Mouse (Mus musculus) embryonic facial prominence, embryonic 12.5 days (tissue): ENCODE results near the gene Gm49393. TPM values are rescaled to one million over a fixed set of nuclear protein-coding genes. Genes with fewer than 3 reads are reported as not detected.

Experiments used
- ATAC-seq: fragments of 200-750 bp; cut with Nextera tagmentation; 2 replicates; pipeline ENCODE4 v1.8.0; 2017; ENCODE audit not compliant: insufficient number of reproducible peaks, insufficient read depth, low FRiP score, low TSS enrichment
- H3K27ac ChIP-seq: fragments of 300-500 bp; sonication (generic); 2 replicates; pipeline ENCODE4 v1.5.1; 2016; ENCODE audit warnings: mild to moderate bottlenecking
- H3K27me3 ChIP-seq: fragments of 300-500 bp; sonication (generic); 2 replicates; pipeline ENCODE4 v1.6.1; 2016; ENCODE audit warnings: mild to moderate bottlenecking, moderate library complexity
- H3K36me3 ChIP-seq: fragments of 300-500 bp; sonication (generic); 2 replicates; pipeline ENCODE4 v1.6.1; 2016; ENCODE audit warnings: mild to moderate bottlenecking
- H3K4me1 ChIP-seq: fragments of 300-500 bp; sonication (generic); 2 replicates; pipeline ENCODE4 v1.6.1; 2016
- H3K4me2 ChIP-seq: fragments of 300-500 bp; sonication (generic); replicated peaks from 2 replicates; pipeline ENCODE4 v1.6.1; 2016; ENCODE audit warnings: mild to moderate bottlenecking, moderate library complexity
- H3K4me3 ChIP-seq: fragments of 300-500 bp; sonication (generic); 2 replicates; pipeline ENCODE4 v1.5.1; 2016; ENCODE audit warnings: mild to moderate bottlenecking
- H3K9ac ChIP-seq: fragments of 300-500 bp; sonication (generic); 2 replicates; pipeline ENCODE4 v1.6.1; 2016; ENCODE audit warnings: mild to moderate bottlenecking, moderate library complexity
- H3K9me3 ChIP-seq: fragments of 300-500 bp; sonication (generic); 2 replicates; pipeline ENCODE4 v1.6.1; 2016; ENCODE audit warnings: mild to moderate bottlenecking, moderate library complexity
- WGBS: fragments of 180-500 bp; shearing (Covaris S2); methylation state at CpG from one replicate; pipeline ENCODE4 v1.1.7; 2016; 5-methylcytosine and 5-hydroxymethylcytosine counted together
- polyA plus RNA-seq: library from polyadenylated mRNA; unstranded; fragments of >200 nt; fragmentation: Nextera tagmentation; extraction: Ambion mirVana; gene quantifications from 2 replicates; pipeline ENCODE4 v1.2.1, GENCODE M21; 2016

The Gm49393 gene
- polyA plus RNA-seq, 1 experiment from 2014 or later = not detected

DNA sequence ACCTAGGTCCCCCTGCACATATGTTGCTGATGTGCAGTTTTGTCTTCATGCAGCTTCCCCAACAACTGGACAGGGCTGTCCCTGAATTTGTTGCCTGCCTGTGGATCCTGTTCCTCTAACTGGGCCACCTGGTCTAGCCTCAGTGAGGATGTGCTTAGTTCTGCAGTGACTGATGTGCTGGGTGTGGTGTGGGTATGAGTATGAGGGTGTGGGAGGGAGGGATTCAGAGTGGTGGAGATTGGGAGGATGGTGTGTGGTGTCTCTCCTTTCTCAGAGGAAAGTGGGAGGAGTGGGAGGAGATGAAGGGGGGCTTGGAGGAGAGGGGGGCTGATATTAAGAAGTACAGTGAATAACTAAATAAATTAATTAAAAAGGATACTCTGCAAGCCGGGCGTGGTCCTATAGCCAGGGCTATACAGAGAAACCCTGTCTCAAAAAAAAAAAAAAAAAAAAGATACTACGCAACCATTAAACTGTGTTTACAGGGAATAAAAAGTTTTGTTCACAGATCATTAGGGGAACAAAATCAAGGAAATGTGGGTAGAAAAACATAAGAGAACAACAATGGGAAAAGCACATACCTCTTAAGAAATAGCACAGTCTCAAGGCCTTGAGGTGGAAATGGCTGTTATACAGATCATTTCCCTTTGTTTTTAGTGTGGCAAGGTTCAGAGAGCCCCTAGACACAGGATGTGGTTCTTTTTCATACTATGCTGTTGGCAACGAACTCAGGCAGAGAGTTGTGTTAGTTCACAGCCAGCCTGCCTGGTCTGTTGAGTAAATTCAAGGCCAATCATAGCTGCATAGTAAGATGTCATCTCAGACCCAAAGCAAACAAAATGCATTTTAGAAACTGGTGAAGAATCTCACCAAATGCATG, 86.9 kb downstream of the Gm49393 start:
- Histone ChIP-seq H3K27me3 (no peaks in the 10 kb centered on the region), H3K4me3 (no peak overlapping the region), H3K36me3 (no peaks in the 10 kb centered on the region), H3K9me3 (no peaks in the 10 kb centered on the region), H3K4me2 (no peak overlapping the region), H3K27ac (no peak overlapping the region), H3K9ac (no peak overlapping the region), H3K4me1 (no peaks in the 10 kb centered on the region)
- no peak for ATAC-seq
- WGBS = 77% methylated on average over 4 of the region's 4 CpGs

DNA sequence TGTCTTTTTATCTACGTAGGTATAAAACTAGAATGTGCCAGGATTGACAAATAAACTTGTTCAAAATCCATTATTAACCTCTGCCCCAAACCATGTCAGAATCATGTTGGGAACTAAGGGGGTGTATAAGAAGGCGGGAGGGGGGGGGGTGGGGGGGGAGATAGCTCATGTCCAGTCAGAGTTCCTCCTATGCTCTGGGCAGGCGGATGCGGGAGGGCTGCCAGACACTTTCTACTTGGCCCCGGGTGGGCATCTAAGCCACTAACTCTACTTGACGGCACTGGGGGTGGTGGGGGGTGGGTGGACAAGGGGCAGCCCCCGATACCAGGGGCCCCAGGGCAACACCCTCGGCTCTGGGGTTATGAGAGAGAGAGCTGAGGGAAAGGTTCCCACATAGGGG, 92.2 kb downstream of the Gm49393 start:
- no peak for ATAC-seq
- Histone ChIP-seq H3K9me3 (no peaks in the 10 kb centered on the region), H3K9ac (no peak overlapping the region), H3K4me1 (no peaks in the 10 kb centered on the region), H3K27ac (no peak overlapping the region), H3K27me3 (no peaks in the 10 kb centered on the region), H3K36me3 (no peaks in the 10 kb centered on the region), H3K4me3 (no peak overlapping the region), H3K4me2 (no peak overlapping the region)
- WGBS = 89% methylated on average over 8 of the region's 8 CpGs

DNA sequence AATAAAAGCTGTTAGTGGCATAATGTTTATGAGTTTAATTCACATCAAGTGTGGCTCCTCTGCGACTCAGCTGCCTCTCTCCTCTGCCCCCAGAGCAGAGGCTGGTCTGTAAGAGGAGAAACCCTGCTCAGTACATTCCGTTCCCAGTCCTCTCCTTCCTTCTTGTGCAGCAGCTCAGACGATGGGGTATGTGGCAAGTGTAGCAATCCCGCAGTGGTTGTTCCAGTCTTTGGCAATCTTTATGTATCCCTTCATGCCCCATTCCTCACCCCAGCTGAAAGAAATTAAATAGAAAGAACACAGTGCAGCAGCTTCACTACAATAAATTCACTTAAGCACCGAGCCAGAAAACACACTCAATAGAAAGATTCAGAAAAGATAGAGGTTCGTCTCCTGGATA, 92.7 kb downstream of the Gm49393 start:
- H3K27me3 ChIP-seq = no peaks in the 10 kb centered on the region
- H3K9me3 ChIP-seq = no peaks in the 10 kb centered on the region
- ATAC-seq = no peak
- WGBS = 79% methylated on average over 6 of the region's 6 CpGs
- no peak overlapping the region for H3K4me2 ChIP-seq
- no peak overlapping the region for H3K9ac ChIP-seq
- no peaks in the 10 kb centered on the region for H3K4me1 ChIP-seq
- H3K4me3 ChIP-seq = no peak overlapping the region
- no peaks in the 10 kb centered on the region for H3K36me3 ChIP-seq
- no peak overlapping the region for H3K27ac ChIP-seq

DNA sequence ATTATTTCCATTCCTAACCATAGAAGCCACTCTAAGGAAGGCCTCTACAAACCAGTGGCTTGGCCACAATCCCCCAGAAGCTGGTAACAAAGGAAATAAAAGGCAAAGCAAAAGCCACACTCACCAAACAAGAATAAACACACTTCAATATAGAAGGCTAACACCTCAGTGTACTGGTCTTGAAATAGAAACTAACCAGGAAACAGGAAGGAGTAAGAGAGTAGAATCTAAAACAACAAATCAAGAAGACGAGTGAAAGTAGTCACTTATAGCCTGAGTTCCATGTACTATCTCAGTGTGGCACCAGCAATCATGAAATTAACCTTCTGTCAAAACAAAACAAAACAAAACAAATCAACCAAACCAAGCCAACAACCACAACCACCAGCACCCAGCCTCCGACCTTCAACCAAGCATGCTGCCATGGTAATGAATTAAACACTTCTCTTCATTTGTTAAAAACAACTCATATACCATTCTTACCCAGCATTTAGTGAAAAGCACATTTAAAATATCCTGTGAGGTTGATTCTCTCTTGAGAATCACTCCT, 96.0 kb downstream of the Gm49393 start:
- no peak for ATAC-seq
- Histone ChIP-seq H3K4me2 (no peak overlapping the region), H3K4me3 (no peak overlapping the region), H3K4me1 (no peaks in the 10 kb centered on the region), H3K9me3 (no peaks in the 10 kb centered on the region), H3K27ac (no peak overlapping the region), H3K36me3 (no peaks in the 10 kb centered on the region), H3K9ac (no peak overlapping the region), H3K27me3 (no peaks in the 10 kb centered on the region)
- 76% methylated on average over 2 of the region's 2 CpGs for WGBS

DNA sequence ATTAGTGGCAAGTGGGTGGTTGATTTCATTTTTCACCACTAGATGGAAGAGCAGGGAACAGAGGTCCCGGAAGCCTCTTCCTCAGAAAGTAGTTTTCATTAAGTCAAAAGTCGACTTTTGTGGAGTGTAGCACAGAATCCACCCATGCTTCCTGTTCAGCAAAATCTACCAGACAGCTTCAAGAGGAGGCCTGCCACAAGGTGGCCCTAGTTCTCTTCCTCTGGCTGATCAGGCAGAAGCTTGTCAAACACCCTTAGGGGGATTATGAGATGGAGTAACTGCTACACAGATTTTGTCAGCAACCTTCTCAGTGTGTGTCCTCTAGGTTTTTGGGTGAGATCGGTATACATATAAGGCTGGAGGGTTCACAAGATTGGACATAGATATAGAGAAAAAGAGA, 109.3 kb downstream of the Gm49393 start:
- H3K9ac ChIP-seq = no peak overlapping the region
- no peaks in the 10 kb centered on the region for H3K36me3 ChIP-seq
- no peak for ATAC-seq
- 65% methylated on average over 3 of the region's 3 CpGs for WGBS
- H3K4me1 ChIP-seq = no peaks in the 10 kb centered on the region
- H3K4me3 ChIP-seq = no peak overlapping the region
- H3K4me2 ChIP-seq = no peak overlapping the region
- H3K27ac ChIP-seq = no peak overlapping the region
- no peaks in the 10 kb centered on the region for H3K9me3 ChIP-seq
- no peaks in the 10 kb centered on the region for H3K27me3 ChIP-seq

DNA sequence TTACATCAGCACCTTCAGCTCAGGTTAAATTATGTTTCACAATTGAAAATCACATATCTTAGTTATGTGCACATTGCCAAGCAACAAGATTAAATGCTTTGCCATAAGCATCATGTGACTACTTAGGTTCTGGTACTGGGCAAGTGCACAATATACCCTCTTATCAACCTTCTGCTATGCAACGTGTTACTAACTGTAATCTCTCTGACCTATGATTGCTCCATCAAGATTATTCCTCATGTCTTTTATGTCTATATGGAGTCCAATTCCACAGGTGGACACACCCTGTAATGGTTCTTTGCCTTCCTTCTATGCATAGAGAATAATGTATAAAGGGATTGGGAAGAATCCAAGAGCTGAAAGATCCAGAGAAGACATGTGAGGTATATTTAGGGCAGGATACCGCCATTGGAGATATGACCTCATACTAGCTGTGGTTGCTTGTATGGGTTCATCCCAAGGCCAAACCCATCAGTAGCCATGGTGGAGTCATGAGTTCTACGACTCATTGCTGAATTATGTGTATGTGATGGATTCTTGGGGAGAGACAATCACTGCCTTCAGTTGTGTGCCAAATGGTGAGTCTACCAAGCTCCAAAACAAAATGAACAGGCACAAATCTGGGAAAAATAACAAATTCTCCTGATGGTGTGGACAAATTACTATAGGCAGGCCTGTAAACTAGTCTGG, 114.8 kb downstream of the Gm49393 start:
- H3K4me3 ChIP-seq = no peak overlapping the region
- no peak overlapping the region for H3K27ac ChIP-seq
- H3K4me2 ChIP-seq = no peak overlapping the region
- H3K9me3 ChIP-seq = no peaks in the 10 kb centered on the region
- no peak overlapping the region for H3K9ac ChIP-seq
- WGBS = 75% methylated on average over 3 of the region's 3 CpGs
- H3K36me3 ChIP-seq = no peaks in the 10 kb centered on the region
- no peaks in the 10 kb centered on the region for H3K27me3 ChIP-seq
- ATAC-seq = no peak
- no peaks in the 10 kb centered on the region for H3K4me1 ChIP-seq

DNA sequence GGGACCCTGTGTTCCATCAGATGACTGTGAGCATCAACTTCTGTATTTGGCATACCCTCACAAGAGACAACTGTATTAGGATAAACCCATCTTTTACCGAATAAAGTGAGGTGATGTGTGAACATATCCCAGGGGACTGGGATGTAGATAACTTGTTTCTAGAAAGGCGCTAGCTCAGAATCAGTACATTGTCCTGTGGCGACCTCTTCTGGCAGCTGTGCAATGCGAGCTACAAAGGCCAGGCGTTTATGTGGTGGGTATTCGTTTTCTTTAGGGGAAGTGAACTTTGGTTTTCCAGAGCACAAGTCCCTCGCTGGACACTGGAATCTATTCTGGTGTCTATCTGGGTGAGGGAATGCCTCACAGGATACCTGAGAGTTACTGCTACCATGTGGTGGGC, 115.9 kb downstream of the Gm49393 start:
- no peak overlapping the region for H3K4me3 ChIP-seq
- WGBS = 14% methylated on average over 7 of the region's 7 CpGs
- H3K9me3 ChIP-seq = no peaks in the 10 kb centered on the region
- no peaks in the 10 kb centered on the region for H3K27me3 ChIP-seq
- H3K4me1 ChIP-seq = no peaks in the 10 kb centered on the region
- H3K36me3 ChIP-seq = no peaks in the 10 kb centered on the region
- no peak overlapping the region for H3K9ac ChIP-seq
- H3K4me2 ChIP-seq = no peak overlapping the region
- no peak overlapping the region for H3K27ac ChIP-seq
- ATAC-seq = no peak

DNA sequence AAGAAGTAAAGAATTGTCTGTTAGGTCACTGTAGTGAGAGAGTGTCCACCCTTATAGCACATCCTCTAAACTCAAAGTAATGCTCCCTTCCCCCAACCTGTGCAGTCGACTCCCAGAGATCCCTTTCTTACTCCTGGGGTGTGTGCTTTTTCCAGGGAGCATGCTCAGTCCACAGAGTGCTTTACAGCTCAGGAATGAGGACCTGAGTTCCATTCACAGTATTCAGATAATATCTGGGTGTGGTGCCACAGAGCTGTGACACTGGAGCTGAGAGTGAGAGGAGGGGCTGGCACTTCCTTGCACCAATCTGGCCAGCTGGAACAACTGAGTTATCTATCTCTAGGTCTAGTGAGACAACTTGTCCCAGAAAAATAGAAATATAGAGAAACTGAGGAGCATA, 121.7 kb downstream of the Gm49393 start:
- ATAC-seq = no peak
- 67% methylated on average over 1 of the region's 1 CpGs for WGBS
- Histone ChIP-seq H3K4me3 (no peak overlapping the region), H3K4me1 (no peaks in the 10 kb centered on the region), H3K9me3 (no peaks in the 10 kb centered on the region), H3K9ac (no peak overlapping the region), H3K4me2 (no peak overlapping the region), H3K36me3 (no peaks in the 10 kb centered on the region), H3K27ac (no peak overlapping the region), H3K27me3 (no peaks in the 10 kb centered on the region)

DNA sequence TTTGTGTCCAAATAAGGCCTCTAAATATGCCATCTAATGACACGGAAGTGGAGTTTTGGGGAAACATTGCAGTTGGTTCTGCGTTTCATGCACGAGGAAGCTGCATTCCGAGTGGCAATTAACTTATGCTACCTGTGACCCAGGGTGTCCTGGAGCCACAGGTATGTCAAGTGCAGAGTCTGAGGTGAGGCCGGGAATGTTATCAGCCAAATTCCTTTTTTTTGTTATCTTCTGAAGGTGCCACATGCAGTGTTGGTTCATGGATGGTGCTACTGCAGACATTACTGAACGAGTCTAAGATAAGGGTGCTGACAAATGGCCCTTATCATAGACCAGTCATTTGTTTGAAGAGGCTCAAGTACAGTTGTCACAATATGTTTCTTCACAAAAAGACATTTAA, 122.6 kb downstream of the Gm49393 start:
- Histone ChIP-seq H3K4me2 (no peak overlapping the region), H3K9ac (no peak overlapping the region), H3K27me3 (no peaks in the 10 kb centered on the region), H3K4me3 (no peak overlapping the region), H3K27ac (no peak overlapping the region), H3K36me3 (no peaks in the 10 kb centered on the region), H3K4me1 (no peaks in the 10 kb centered on the region), H3K9me3 (no peaks in the 10 kb centered on the region)
- no peak for ATAC-seq
- 84% methylated on average over 6 of the region's 6 CpGs for WGBS

DNA sequence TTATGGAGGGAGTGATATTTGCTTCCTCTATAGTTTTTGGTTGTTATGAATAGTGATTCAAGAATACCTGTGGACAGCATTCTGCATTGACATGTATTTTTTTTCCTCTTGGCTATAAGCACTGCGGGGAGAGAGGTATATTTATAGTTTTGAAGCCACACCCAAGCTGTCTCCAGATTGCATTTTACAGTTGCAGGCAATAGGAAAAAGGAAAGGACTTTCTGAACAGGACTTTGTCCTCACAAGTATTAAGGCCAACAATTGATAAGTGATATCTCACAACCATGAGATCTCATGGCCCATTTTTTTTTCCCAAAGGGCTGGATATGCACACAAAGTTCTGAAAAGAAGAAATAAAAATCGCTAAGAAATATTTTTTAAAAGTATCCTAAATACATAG, 125.7 kb downstream of the Gm49393 start:
- 68% methylated on average over 2 of the region's 2 CpGs for WGBS
- no peak for ATAC-seq
- no peak overlapping the region for H3K9ac ChIP-seq
- H3K4me3 ChIP-seq = no peak overlapping the region
- no peaks in the 10 kb centered on the region for H3K4me1 ChIP-seq
- no peak overlapping the region for H3K27ac ChIP-seq
- no peaks in the 10 kb centered on the region for H3K9me3 ChIP-seq
- no peaks in the 10 kb centered on the region for H3K36me3 ChIP-seq
- H3K27me3 ChIP-seq = no peaks in the 10 kb centered on the region
- H3K4me2 ChIP-seq = no peak overlapping the region
